Mouse (Mus musculus) liver, embryonic 15.5 days (tissue): ENCODE measurements around the gene Bora. TPM values are rescaled to one million over a fixed set of nuclear protein-coding genes. Genes with fewer than 3 reads are reported as not detected.
"Not testable (repeated sequence)": the region's sequence is repeated elsewhere in the genome, so short reads cannot be mapped to it uniquely, and the experiment has no call there.

Experiments
- ATAC-seq: fragments of 200-750 bp; cut with Nextera tagmentation; 2 replicates; pipeline ENCODE4 v1.8.0; 2017; ENCODE audit warnings: moderate number of reproducible peaks, mild to moderate bottlenecking, moderate library complexity; ENCODE audit not compliant: insufficient read depth
- H3K27ac ChIP-seq: fragments of 300-500 bp; sonication (generic); replicated peaks from 2 replicates; pipeline ENCODE4 v1.5.1; 2015; ENCODE audit warnings: mild to moderate bottlenecking, inconsistent platforms
- H3K27me3 ChIP-seq: fragments of 300-500 bp; sonication (generic); 2 replicates; pipeline ENCODE4 v1.6.1; 2015; ENCODE audit warnings: mild to moderate bottlenecking, inconsistent platforms
- H3K36me3 ChIP-seq: fragments of 300-500 bp; sonication (generic); replicated peaks from 2 replicates; pipeline ENCODE4 v1.6.1; 2015; ENCODE audit warnings: moderate library complexity, mild to moderate bottlenecking, inconsistent platforms
- H3K4me1 ChIP-seq: fragments of 300-500 bp; sonication (generic); replicated peaks from 2 replicates; pipeline ENCODE4 v1.6.1; 2015; ENCODE audit warnings: inconsistent platforms
- H3K4me2 ChIP-seq: fragments of 300-500 bp; sonication (generic); 2 replicates; pipeline ENCODE4 v1.6.1; 2015; ENCODE audit warnings: moderate library complexity, mild to moderate bottlenecking, inconsistent platforms
- H3K4me3 ChIP-seq: fragments of 300-500 bp; sonication (generic); replicated peaks from 2 replicates; pipeline ENCODE4 v1.5.1; 2015; ENCODE audit warnings: mild to moderate bottlenecking, inconsistent platforms
- H3K9ac ChIP-seq: fragments of 300-500 bp; sonication (generic); 2 replicates; pipeline ENCODE4 v1.6.1; 2015; ENCODE audit warnings: moderate library complexity, mild to moderate bottlenecking, inconsistent platforms
- H3K9me3 ChIP-seq: fragments of 300-500 bp; sonication (generic); replicated peaks from 2 replicates; pipeline ENCODE4 v1.6.1; 2016; ENCODE audit warnings: inconsistent platforms
- WGBS: fragments of 180-500 bp; shearing (Covaris S2); methylation state at CpG from one replicate; pipeline ENCODE4 v1.1.7; 2015; ENCODE audit warnings: mixed read lengths; ENCODE audit not compliant: insufficient replicate concordance; 5-methylcytosine and 5-hydroxymethylcytosine counted together
- polyA plus RNA-seq: library from polyadenylated mRNA; unstranded; fragments of >200 nt; fragmentation: Nextera tagmentation; extraction: Ambion mirVana; gene quantifications from 2 replicates; pipeline ENCODE4 v1.2.1, GENCODE M21; 2015

Gene Bora
- polyA plus RNA-seq, 1 experiment from 2014 or later, result 24.8 TPM

- 76% methylated on average over 4 of the region's 4 CpGs for WGBS
- peaks cover 48% of the 10 kb centered on the region for H3K36me3 ChIP-seq
- no peaks in the 10 kb centered on the region for H3K9me3 ChIP-seq
- no peak for ATAC-seq
- H3K9ac ChIP-seq, result no peak overlapping the region
- no peaks in the 10 kb centered on the region for H3K27me3 ChIP-seq
- peaks cover 8% of the 10 kb centered on the region for H3K4me1 ChIP-seq
- H3K4me2 ChIP-seq, result no peak overlapping the region
- H3K4me3 ChIP-seq, result no peak overlapping the region
- no peak overlapping the region for H3K27ac ChIP-seq
Measured at GRCm38 (mm10) chr14:99036039-99036438, 10.0 kb upstream of the Bora start.

DNA sequence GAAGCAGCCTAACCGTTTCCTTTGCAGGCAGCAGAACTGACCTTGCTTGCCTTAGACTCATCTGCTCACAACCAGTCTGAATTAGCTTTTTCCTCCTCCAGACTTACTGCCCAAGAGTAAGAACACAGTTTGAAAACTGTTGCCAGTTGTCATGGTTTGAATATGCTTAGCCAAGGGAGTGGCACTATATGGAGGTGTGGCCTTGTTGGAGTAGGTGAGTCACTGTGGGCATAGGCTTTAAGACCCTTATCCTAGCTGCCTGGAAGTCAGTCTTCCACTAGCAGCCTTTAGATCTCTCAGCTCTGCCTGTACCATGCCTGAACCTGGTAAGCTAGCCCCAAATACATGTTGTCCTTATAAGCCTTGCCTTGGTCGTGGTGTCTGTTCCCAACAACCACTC lies 8.3 kb upstream of the Bora start:
- no peak for ATAC-seq
- WGBS, result 70% methylated on average over 2 of the region's 2 CpGs
- H3K27ac ChIP-seq, result no peak overlapping the region
- no peaks in the 10 kb centered on the region for H3K9me3 ChIP-seq
- H3K36me3 ChIP-seq, result peaks cover 43% of the 10 kb centered on the region
- no peak overlapping the region for H3K9ac ChIP-seq
- H3K4me1 ChIP-seq, result peaks cover 18% of the 10 kb centered on the region
- H3K4me3 ChIP-seq, result no peak overlapping the region
- H3K4me2 ChIP-seq, result no peak overlapping the region
- no peaks in the 10 kb centered on the region for H3K27me3 ChIP-seq

DNA sequence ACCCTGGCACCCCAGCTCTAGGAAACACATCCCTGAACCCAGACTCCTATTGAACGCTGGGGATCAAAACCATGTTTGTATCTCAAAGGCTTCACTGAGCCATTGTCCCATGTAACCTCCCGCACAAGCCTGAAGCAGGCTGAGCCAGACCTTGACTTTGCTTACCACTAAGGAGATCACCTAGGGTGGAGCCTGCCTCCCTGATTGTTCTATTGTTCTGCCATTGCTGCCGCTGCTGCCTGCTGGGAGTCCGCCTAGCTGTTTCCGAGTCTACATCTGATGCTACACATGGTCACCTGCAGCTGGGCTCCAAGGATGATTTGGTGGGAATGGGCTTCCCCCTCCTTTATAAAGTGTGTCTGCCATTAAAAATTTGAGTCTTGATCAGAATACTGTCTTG lies 6.7 kb upstream of the Bora start:
- H3K27ac ChIP-seq, H3K4me2 ChIP-seq, H3K4me3 ChIP-seq, H3K9ac ChIP-seq, H3K9me3 ChIP-seq, ATAC-seq, H3K27me3 ChIP-seq: not testable (repeated sequence)
- Histone ChIP-seq H3K36me3 (peaks cover 37% of the 10 kb centered on the region), H3K4me1 (peaks cover 30% of the 10 kb centered on the region)
- WGBS, result 83% methylated on average over 5 of the region's 5 CpGs

DNA sequence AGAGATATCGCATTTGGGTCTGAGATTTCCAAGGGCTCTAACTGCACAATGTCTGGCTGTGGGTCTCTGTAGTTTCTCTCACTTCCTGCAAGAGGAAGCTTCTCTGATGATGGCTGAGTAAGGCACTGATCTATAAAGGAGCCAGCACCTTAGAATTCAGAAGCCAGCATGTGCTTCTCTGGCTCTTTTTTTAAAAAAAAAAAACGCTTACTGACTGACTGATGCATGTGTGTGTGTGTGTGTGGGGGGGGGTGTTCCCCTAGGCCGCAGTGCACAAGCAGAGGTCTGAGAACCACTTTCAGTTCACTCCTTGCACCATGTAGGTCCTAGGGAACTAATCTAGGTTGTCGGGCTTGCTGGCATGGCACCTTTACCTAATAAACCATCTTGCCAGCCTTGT lies 4.6 kb upstream of the Bora start:
- H3K27me3 ChIP-seq, result no peaks in the 10 kb centered on the region
- H3K4me3 ChIP-seq, result no peak overlapping the region
- WGBS, result 32% methylated on average over 4 of the region's 4 CpGs
- no peak for ATAC-seq
- H3K4me1 ChIP-seq, result peaks cover 35% of the 10 kb centered on the region
- H3K27ac ChIP-seq, result no peak overlapping the region
- H3K4me2 ChIP-seq, result no peak overlapping the region
- H3K9ac ChIP-seq, result no peak overlapping the region
- H3K36me3 ChIP-seq, result peaks cover 26% of the 10 kb centered on the region
- H3K9me3 ChIP-seq, result no peaks in the 10 kb centered on the region

- Histone ChIP-seq H3K36me3 (peaks cover 18% of the 10 kb centered on the region; the same call in 1 of the 2 replicates), H3K27ac (0 out of 2 replicates have a peak overlapping the region, but pooled peaks have one; percentile 38), H3K9ac (peak overlapping the region; percentile 16; the same call in 1 of the 2 replicates), H3K9me3 (no peaks in the 10 kb centered on the region), H3K4me3 (peak overlapping the region; percentile 73), H3K4me2 (peak overlapping the region; percentile 82), H3K27me3 (no peaks in the 10 kb centered on the region), H3K4me1 (peaks cover 52% of the 10 kb centered on the region)
- WGBS, result 46% methylated on average over 1 of the region's 1 CpGs
- no peak for ATAC-seq
Measured at GRCm38 (mm10) chr14:99043499-99043898, 2.5 kb upstream of the Bora start.

GRCm38 (mm10) chr14:99044096-99044495 lies 1.9 kb upstream of the Bora start:
- Histone ChIP-seq H3K9me3 (no peaks in the 10 kb centered on the region), H3K9ac (peak overlapping the region; percentile 16; the same call in 1 of the 2 replicates), H3K4me1 (peaks cover 52% of the 10 kb centered on the region), H3K4me2 (peak overlapping the region; percentile 82), H3K4me3 (peak overlapping the region; percentile 73), H3K27ac (peak overlapping the region; percentile 94; the same call in 1 of the 2 replicates), H3K27me3 (no peaks in the 10 kb centered on the region), H3K36me3 (peaks cover 15% of the 10 kb centered on the region; the same call in 1 of the 2 replicates)
- WGBS, result 31% methylated on average over 10 of the region's 10 CpGs
- no peak for ATAC-seq

DNA sequence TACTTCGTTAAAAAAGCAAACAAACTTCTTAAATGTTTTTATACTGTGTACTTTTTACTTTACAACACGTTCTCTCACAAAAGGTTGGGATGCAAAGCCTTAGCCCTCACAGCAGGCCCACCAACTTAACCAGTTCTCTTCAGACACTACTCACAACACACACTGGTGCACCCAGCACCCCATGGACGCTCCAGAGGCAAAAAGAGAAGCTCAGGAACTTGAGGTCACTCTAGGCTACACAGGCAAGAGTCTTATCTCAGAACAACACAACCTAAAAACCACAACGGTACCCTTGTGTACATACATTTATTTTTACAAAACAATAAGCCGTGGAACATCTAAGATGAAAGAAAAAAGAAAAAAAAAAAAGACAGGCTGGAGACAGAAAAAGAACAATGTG lies 1.3 kb upstream of the Bora start:
- WGBS, result 2% methylated on average over 5 of the region's 5 CpGs
- ATAC-seq, result no peak
- Histone ChIP-seq H3K36me3 (0 out of 2 replicates have a peak, but pooled peaks cover 9% of the 10 kb centered on the region), H3K27ac (peak overlapping the region; percentile 94), H3K4me2 (peak overlapping the region; percentile 82), H3K4me1 (peaks cover 46% of the 10 kb centered on the region), H3K4me3 (peak overlapping the region; percentile 73), H3K9ac (peak overlapping the region; percentile 86), H3K9me3 (no peaks in the 10 kb centered on the region), H3K27me3 (no peaks in the 10 kb centered on the region)

DNA sequence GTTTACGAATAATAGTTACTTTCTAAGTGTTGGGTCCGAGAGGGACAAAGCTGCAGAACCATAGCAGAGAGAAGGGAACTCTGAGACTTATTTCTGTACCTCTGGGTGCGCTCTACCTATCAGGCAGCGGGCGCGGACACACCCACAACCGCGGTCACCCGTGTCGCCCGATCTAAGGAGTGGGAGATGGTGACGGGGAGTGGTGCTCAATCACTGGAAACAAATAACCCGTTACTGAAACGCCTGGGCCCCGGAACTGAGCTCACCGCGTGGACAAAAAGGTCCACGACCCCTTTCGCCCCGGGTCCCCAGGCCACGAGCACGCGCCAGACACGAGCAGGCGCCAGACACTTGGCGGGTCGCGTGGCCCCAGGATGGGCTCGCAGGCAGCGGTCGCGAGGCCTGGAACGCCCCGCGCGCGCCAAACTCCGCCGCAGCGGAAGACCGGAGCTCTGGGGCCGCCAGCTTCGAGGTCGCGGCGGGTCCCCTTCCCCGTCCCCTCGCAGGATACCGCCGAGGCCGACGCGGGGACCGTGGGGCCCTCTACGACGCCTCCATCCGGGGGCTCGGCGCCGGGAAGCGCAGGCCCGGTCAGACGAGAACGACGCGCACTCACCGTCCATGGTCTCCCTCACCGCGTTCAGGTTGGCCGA lies 518 bp upstream of the Bora start:
- H3K4me2 ChIP-seq, result peak overlapping the region; percentile 82
- no peaks in the 10 kb centered on the region for H3K27me3 ChIP-seq
- peak overlapping the region; percentile 86 for H3K9ac ChIP-seq
- peaks cover 46% of the 10 kb centered on the region for H3K4me1 ChIP-seq
- peak overlapping the region; percentile 94 for H3K27ac ChIP-seq
- peak; percentile 33 for ATAC-seq
- WGBS, result under 1% methylated on average over 69 of the region's 70 CpGs
- peaks cover 13% of the 10 kb centered on the region for H3K36me3 ChIP-seq
- peak overlapping the region; percentile 73 for H3K4me3 ChIP-seq
- no peaks in the 10 kb centered on the region for H3K9me3 ChIP-seq

- H3K27me3 ChIP-seq, result no peaks in the 10 kb centered on the region
- under 1% methylated on average over 15 of the region's 15 CpGs for WGBS
- H3K4me2 ChIP-seq, result peak overlapping the region; percentile 82
- peak overlapping the region; percentile 94 for H3K27ac ChIP-seq
- H3K9ac ChIP-seq, result peak overlapping the region; percentile 67
- peak overlapping the region; percentile 73 for H3K4me3 ChIP-seq
- no peak for ATAC-seq
- no peaks in the 10 kb centered on the region for H3K9me3 ChIP-seq
- peaks cover 25% of the 10 kb centered on the region for H3K36me3 ChIP-seq
- peaks cover 37% of the 10 kb centered on the region for H3K4me1 ChIP-seq
Measured at GRCm38 (mm10) chr14:99046782-99047181, 760 bp downstream of the Bora start.

DNA sequence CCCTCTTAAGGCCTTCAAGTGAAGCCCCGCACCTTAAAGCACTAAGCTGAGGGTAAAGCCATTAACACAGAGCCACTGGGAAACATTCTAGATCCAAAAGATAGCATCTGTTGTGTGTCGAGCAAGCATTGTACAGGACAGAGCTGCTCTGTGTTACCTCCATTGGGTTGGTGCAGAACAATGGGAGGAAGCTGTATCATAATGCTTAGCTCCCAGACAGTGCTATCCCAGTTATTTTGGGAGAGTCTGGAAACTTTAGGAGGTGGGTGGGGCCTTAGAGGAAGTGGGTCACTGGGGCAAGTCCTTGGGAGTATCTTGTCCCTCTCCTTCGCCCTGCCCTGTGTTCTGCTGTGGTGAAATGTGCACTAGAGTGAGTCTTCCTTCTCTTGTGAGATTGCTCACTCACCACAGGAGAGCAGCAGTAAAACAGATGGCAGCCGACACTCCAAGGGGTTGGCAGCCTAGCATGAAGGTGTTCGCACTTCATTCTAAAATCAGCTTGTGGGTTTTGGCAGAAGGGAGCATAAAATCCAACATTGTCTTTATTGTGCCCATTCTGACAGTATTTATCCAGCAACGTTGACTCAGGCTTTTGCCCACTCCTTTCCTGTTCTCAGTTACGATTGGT lies 13.1 kb downstream of the Bora start:
- WGBS, result 74% methylated on average over 7 of the region's 7 CpGs
- Histone ChIP-seq H3K4me1 (no peaks in the 10 kb centered on the region), H3K27ac (no peak overlapping the region), H3K9me3 (no peaks in the 10 kb centered on the region), H3K4me3 (no peak overlapping the region), H3K36me3 (peaks cover 66% of the 10 kb centered on the region), H3K9ac (no peak overlapping the region), H3K4me2 (no peak overlapping the region), H3K27me3 (no peaks in the 10 kb centered on the region)
- ATAC-seq, result peak; percentile 18; the same call in 1 of the 2 replicates

- ATAC-seq, result no peak
Measured at GRCm38 (mm10) chr14:99060616-99061015, 14.6 kb downstream of the Bora start.

More at GRCm38 (mm10) chr14:99060616-99061015, 14.6 kb downstream of the Bora start:
- Histone ChIP-seq H3K4me2 (no peak overlapping the region), H3K4me1 (no peaks in the 10 kb centered on the region), H3K27ac (no peak overlapping the region), H3K27me3 (no peaks in the 10 kb centered on the region), H3K4me3 (no peak overlapping the region), H3K9me3 (no peaks in the 10 kb centered on the region), H3K36me3 (peaks cover 69% of the 10 kb centered on the region), H3K9ac (no peak overlapping the region)
- 87% methylated on average over 12 of the region's 12 CpGs for WGBS
